Comparison of ENCODE assay signal across 9 mouse cellular contexts in genomic region chr11:69902972-69903371, GRCm38 (mm10). TPM values are rescaled to one million over a fixed set of nuclear protein-coding genes. Genes with fewer than 3 reads are reported as not detected.
DNase-seq lines count a peak whose midpoint lies in the region; ATAC-seq lines count a peak whose summit lies in the region.
"Had no signal": no experiment of that assay in that cellular context is flagged by ENCODE, and none has a peak within 500 bp of the region (broad histone marks: within the 10 kb centered on the region; RNA-seq: fewer than 3 reads in every experiment).

No protein-coding gene starts in this region.

- no peaks in the 10 kb centered on the region for H3K9me3 ChIP-seq in forebrain, embryonic 10.5 days
- H3K9me3 ChIP-seq in forebrain, embryonic 16.5 days (ENCODE audit: control insufficient read depth, low read length): no peaks in the 10 kb centered on the region
- H3K9me3 ChIP-seq in megakaryocyte, embryonic 14.5 days: no peaks in the 10 kb centered on the region
- no peaks in the 10 kb centered on the region for H3K9me3 ChIP-seq in limb, embryonic 11.5 days (ENCODE audit: control insufficient read depth, low read length)
- no peaks in the 10 kb centered on the region for H3K9me3 ChIP-seq in neural tube, embryonic 15.5 days (replicated peaks)

- no peak for ATAC-seq in forebrain, embryonic 16.5 days
- no peak for ATAC-seq in megakaryocyte, adult 5-6 weeks (ENCODE audit: poor library complexity, severe bottlenecking)
- ATAC-seq in limb, embryonic 11.5 days (ENCODE audit: insufficient number of reproducible peaks, low FRiP score, low TSS enrichment, low read depth): no peak
- no peak for ATAC-seq in neural tube, embryonic 15.5 days (ENCODE audit: low FRiP score)

- H3K27me3 ChIP-seq in forebrain, embryonic 10.5 days (ENCODE audit: poor library complexity, severe bottlenecking): peaks cover 8% of the 10 kb centered on the region; the same call in 1 of the 2 replicates
- no peaks in the 10 kb centered on the region for H3K27me3 ChIP-seq in forebrain, embryonic 16.5 days (replicated peaks; ENCODE audit: control insufficient read depth, insufficient read depth, low read length)
- H3K27me3 ChIP-seq in megakaryocyte, embryonic 14.5 days (replicated peaks): no peaks in the 10 kb centered on the region
- no peaks in the 10 kb centered on the region for H3K27me3 ChIP-seq in limb, embryonic 11.5 days (ENCODE audit: control insufficient read depth, insufficient read depth, low read length)
- H3K27me3 ChIP-seq in neural tube, embryonic 15.5 days (replicated peaks): no peaks in the 10 kb centered on the region

- 90% methylated on average over 12 of the region's 13 CpGs for WGBS in forebrain, embryonic 10.5 days
- 89% methylated on average over 13 of the region's 13 CpGs for WGBS in forebrain, embryonic 16.5 days
- 88% methylated on average over 13 of the region's 13 CpGs for WGBS in limb, embryonic 11.5 days
- WGBS in neural tube, embryonic 15.5 days: 93% methylated on average over 13 of the region's 13 CpGs

- peak overlapping the region; percentile 99; the same call in 1 of the 2 replicates for H3K27ac ChIP-seq in forebrain, embryonic 10.5 days
- no peak overlapping the region for H3K27ac ChIP-seq in forebrain, embryonic 16.5 days (ENCODE audit: low read length)
- no peak overlapping the region for H3K27ac ChIP-seq in limb, embryonic 11.5 days (replicated peaks; ENCODE audit: low read depth, low read length)
- no peak overlapping the region for H3K27ac ChIP-seq in neural tube, embryonic 15.5 days (replicated peaks)

- peak overlapping the region; percentile 99 for H3K4me3 ChIP-seq in forebrain, embryonic 10.5 days
- H3K4me3 ChIP-seq in forebrain, embryonic 16.5 days (replicated peaks; ENCODE audit: low read length): no peak overlapping the region; the same call in 1 of the 2 replicates
- peak overlapping the region; percentile 97 for H3K4me3 ChIP-seq in megakaryocyte, embryonic 14.5 days (replicated peaks)
- peak overlapping the region; percentile 74; the same call in 1 of the 2 replicates for H3K4me3 ChIP-seq in limb, embryonic 11.5 days (ENCODE audit: low read depth, low read length)
- H3K4me3 ChIP-seq in neural tube, embryonic 15.5 days (replicated peaks): peak overlapping the region; percentile 85

- no peak overlapping the region; the same call in 1 of the 2 replicates for H3K4me2 ChIP-seq in forebrain, embryonic 16.5 days (ENCODE audit: low read length)
- peak overlapping the region; percentile 90 for H3K4me2 ChIP-seq in limb, embryonic 11.5 days (ENCODE audit: low read depth, severe bottlenecking)
- peak overlapping the region; percentile 97 for H3K4me2 ChIP-seq in neural tube, embryonic 15.5 days

- H3K4me1 ChIP-seq in forebrain, embryonic 10.5 days: peaks cover 47% of the 10 kb centered on the region
- peaks cover 31% of the 10 kb centered on the region for H3K4me1 ChIP-seq in forebrain, embryonic 16.5 days (replicated peaks; ENCODE audit: control insufficient read depth, insufficient read depth, low read length)
- H3K4me1 ChIP-seq in megakaryocyte, embryonic 14.5 days: peaks cover 52% of the 10 kb centered on the region
- H3K4me1 ChIP-seq in limb, embryonic 11.5 days (ENCODE audit: control insufficient read depth, insufficient read depth, low read length): peaks cover 18% of the 10 kb centered on the region
- peaks cover 32% of the 10 kb centered on the region for H3K4me1 ChIP-seq in neural tube, embryonic 15.5 days

- DNase-seq in forebrain, embryonic 10.5 days (ENCODE audit: extremely low spot score, low spot score): no peak
- DNase-seq in limb, embryonic 11.5 days (ENCODE audit: low spot score): no peak
- no peak for DNase-seq in adrenal gland, postnatal 36 days
- no peak for DNase-seq in ovary, postnatal 36 days (ENCODE audit: low spot score)
- DNase-seq: kidney, postnatal 14 days had no signal

- peaks cover 52% of the 10 kb centered on the region for H3K36me3 ChIP-seq in forebrain, embryonic 10.5 days (replicated peaks)
- peaks cover 32% of the 10 kb centered on the region for H3K36me3 ChIP-seq in forebrain, embryonic 16.5 days (ENCODE audit: control insufficient read depth, insufficient read depth)
- H3K36me3 ChIP-seq in megakaryocyte, embryonic 14.5 days (replicated peaks; ENCODE audit: low read length): peaks cover 50% of the 10 kb centered on the region
- H3K36me3 ChIP-seq in limb, embryonic 11.5 days (ENCODE audit: control insufficient read depth, insufficient read depth, low read length): peaks cover 34% of the 10 kb centered on the region
- H3K36me3 ChIP-seq in neural tube, embryonic 15.5 days: peaks cover 42% of the 10 kb centered on the region

- no peak overlapping the region for H3K9ac ChIP-seq in forebrain, embryonic 16.5 days (replicated peaks; ENCODE audit: low read depth, low read length)
- no peak overlapping the region for H3K9ac ChIP-seq in limb, embryonic 11.5 days (ENCODE audit: low read length)
- peak overlapping the region; percentile 95; the same call in 1 of the 2 replicates for H3K9ac ChIP-seq in neural tube, embryonic 15.5 days (replicated peaks)

RNA-seq across cellular contexts. Expression of gene Neurl4, which starts 2.1 kb away (rescaled TPM):
- polyA plus RNA-seq in forebrain, embryonic 10.5 days (2016; fragmentation: Nextera tagmentation; extraction: Ambion mirVana): 14.3 and 14.8 TPM in 2 replicates
- polyA plus RNA-seq in forebrain, embryonic 16.5 days (2015; fragmentation: Nextera tagmentation; extraction: Ambion mirVana): 19.0 and 21.5 TPM in 2 replicates
- polyA plus RNA-seq in megakaryocyte, embryonic 14.5 days (2012; ENCODE audit: insufficient read depth, low replicate concordance): 17.6 and 26.8 TPM in 2 replicates
- total RNA-seq in megakaryocyte, adult 5-6 weeks (2015): 7.1 and 9.9 TPM in 2 replicates
- 11.9 and 18.9 TPM in 2 replicates for total RNA-seq in megakaryocyte, adult 5-6 weeks (2017)
- 15.3 and 15.5 TPM in 2 replicates for polyA plus RNA-seq in limb, embryonic 11.5 days (2014; fragmentation: Nextera tagmentation; extraction: Ambion mirVana)
- 15.7 and 17.0 TPM in 2 replicates for polyA plus RNA-seq in neural tube, embryonic 15.5 days (2015; fragmentation: Nextera tagmentation; extraction: Ambion mirVana)
- total RNA-seq in adrenal gland, postnatal 36 days (2021): 10 to 100 TPM; 42.5 to 47.5 TPM

RNA-seq across cellular contexts. Expression of gene 2810408A11Rik, which starts 2.2 kb away (rescaled TPM):
- polyA plus RNA-seq in forebrain, embryonic 10.5 days (2016; fragmentation: Nextera tagmentation; extraction: Ambion mirVana): 11.9 and 12.2 TPM in 2 replicates
- polyA plus RNA-seq in forebrain, embryonic 16.5 days (2015; fragmentation: Nextera tagmentation; extraction: Ambion mirVana): 16.4 and 18.5 TPM in 2 replicates
- polyA plus RNA-seq in megakaryocyte, embryonic 14.5 days (2012; ENCODE audit: insufficient read depth, low replicate concordance): 0.25 TPM in 1 of 2 replicates, not detected in the other
- total RNA-seq in megakaryocyte, adult 5-6 weeks (2015): 1.6 and 2.6 TPM in 2 replicates
- 1.5 and 1.8 TPM in 2 replicates for total RNA-seq in megakaryocyte, adult 5-6 weeks (2017)
- polyA plus RNA-seq in limb, embryonic 11.5 days (2014; fragmentation: Nextera tagmentation; extraction: Ambion mirVana): 24.8 and 26.5 TPM in 2 replicates
- 6.3 and 6.5 TPM in 2 replicates for polyA plus RNA-seq in neural tube, embryonic 15.5 days (2015; fragmentation: Nextera tagmentation; extraction: Ambion mirVana)
- total RNA-seq in adrenal gland, postnatal 36 days (2021): 1 to 10 TPM in 1 of 2 experiments, under 1 TPM in 1; 0.46 to 1.4 TPM

RNA-seq across cellular contexts. Expression of gene Acap1, which starts 7.6 kb away (rescaled TPM):
- polyA plus RNA-seq in forebrain, embryonic 10.5 days (2016; fragmentation: Nextera tagmentation; extraction: Ambion mirVana): 0.84 and 1.3 TPM in 2 replicates
- polyA plus RNA-seq in forebrain, embryonic 16.5 days (2015; fragmentation: Nextera tagmentation; extraction: Ambion mirVana): 0.48 and 0.49 TPM in 2 replicates
- 47.6 and 58.4 TPM in 2 replicates for polyA plus RNA-seq in megakaryocyte, embryonic 14.5 days (2012; ENCODE audit: insufficient read depth, low replicate concordance)
- total RNA-seq in megakaryocyte, adult 5-6 weeks (2015): 19.3 and 19.7 TPM in 2 replicates
- 44.4 and 53.5 TPM in 2 replicates for total RNA-seq in megakaryocyte, adult 5-6 weeks (2017)
- polyA plus RNA-seq in limb, embryonic 11.5 days (2014; fragmentation: Nextera tagmentation; extraction: Ambion mirVana): 0.72 and 0.78 TPM in 2 replicates
- polyA plus RNA-seq in neural tube, embryonic 15.5 days (2015; fragmentation: Nextera tagmentation; extraction: Ambion mirVana): 0.40 and 16.3 TPM in 2 replicates
- total RNA-seq in adrenal gland, postnatal 36 days (2021): under 1 TPM; 0.23 to 0.89 TPM

RNA-seq across cellular contexts. Expression of gene Gps2, which starts 10.7 kb away (rescaled TPM):
- polyA plus RNA-seq in forebrain, embryonic 10.5 days (2016; fragmentation: Nextera tagmentation; extraction: Ambion mirVana): 92.4 and 97.3 TPM in 2 replicates
- 81.2 and 91.8 TPM in 2 replicates for polyA plus RNA-seq in forebrain, embryonic 16.5 days (2015; fragmentation: Nextera tagmentation; extraction: Ambion mirVana)
- polyA plus RNA-seq in megakaryocyte, embryonic 14.5 days (2012; ENCODE audit: insufficient read depth, low replicate concordance): 116 and 124 TPM in 2 replicates
- 140 and 156 TPM in 2 replicates for total RNA-seq in megakaryocyte, adult 5-6 weeks (2015)
- total RNA-seq in megakaryocyte, adult 5-6 weeks (2017): 56.4 and 64.9 TPM in 2 replicates
- polyA plus RNA-seq in limb, embryonic 11.5 days (2014; fragmentation: Nextera tagmentation; extraction: Ambion mirVana): 90.8 and 94.0 TPM in 2 replicates
- polyA plus RNA-seq in neural tube, embryonic 15.5 days (2015; fragmentation: Nextera tagmentation; extraction: Ambion mirVana): 63.1 and 64.7 TPM in 2 replicates
- total RNA-seq in adrenal gland, postnatal 36 days (2021): 10 to 100 TPM; 47.1 to 47.6 TPM

RNA-seq across cellular contexts. Expression of gene Eif5a, which starts 18.8 kb away (rescaled TPM):
- polyA plus RNA-seq in forebrain, embryonic 10.5 days (2016; fragmentation: Nextera tagmentation; extraction: Ambion mirVana): 2,970 and 2,997 TPM in 2 replicates
- polyA plus RNA-seq in forebrain, embryonic 16.5 days (2015; fragmentation: Nextera tagmentation; extraction: Ambion mirVana): 1,142 and 1,181 TPM in 2 replicates
- polyA plus RNA-seq in megakaryocyte, embryonic 14.5 days (2012; ENCODE audit: insufficient read depth, low replicate concordance): 2,079 and 2,119 TPM in 2 replicates
- 575 and 614 TPM in 2 replicates for total RNA-seq in megakaryocyte, adult 5-6 weeks (2015)
- total RNA-seq in megakaryocyte, adult 5-6 weeks (2017): 561 and 596 TPM in 2 replicates
- polyA plus RNA-seq in limb, embryonic 11.5 days (2014; fragmentation: Nextera tagmentation; extraction: Ambion mirVana): 2,284 and 2,370 TPM in 2 replicates
- polyA plus RNA-seq in neural tube, embryonic 15.5 days (2015; fragmentation: Nextera tagmentation; extraction: Ambion mirVana): 1,034 and 1,270 TPM in 2 replicates
- 100 to 1,000 TPM; 619 to 640 TPM for total RNA-seq in adrenal gland, postnatal 36 days (2021)
